Mouse (Mus musculus): ENCODE data around the gene Hyal2.

- TF ChIP-seq CTCF (IDR thresholded peaks at IDR 0.05; ENCODE audit: extremely low read depth, insufficient read depth, low read length) (no peak), POLR2A (IDR thresholded peaks at IDR 0.05; ENCODE audit: extremely low read depth, insufficient read depth, low read length) (no peak)
These were observed 23.0 kb downstream of the Hyal2 start for GRCm38 (mm10) chr9:107590773-107591060.
